Mouse (Mus musculus) embryonic facial prominence, embryonic 11.5 days (tissue): Measurements from ENCODE around the gene Zfp106. TPM values are rescaled to one million over a fixed set of nuclear protein-coding genes. Genes with fewer than 3 reads are reported as not detected.

ENCODE experiments used
- ATAC-seq: fragments of 200-750 bp; cut with Nextera tagmentation; replicated peaks from 2 replicates; pipeline ENCODE4 v1.8.0; 2017; ENCODE audit warnings: low read depth; ENCODE audit not compliant: insufficient number of reproducible peaks, low FRiP score, low TSS enrichment
- DNase-seq: peaks from one replicate; pipeline ENCODE4 v3.0.0-alpha.2; 2015; ENCODE audit warnings: low spot score
- H3K27ac ChIP-seq: fragments of 300-500 bp; sonication (generic); replicated peaks from 2 replicates; pipeline ENCODE4 v1.5.1; 2014; ENCODE audit warnings: mild to moderate bottlenecking, low read depth, low read length, control low read depth
- H3K27me3 ChIP-seq: fragments of 300-500 bp; sonication (generic); 2 replicates; pipeline ENCODE4 v1.6.1; 2014; ENCODE audit warnings: mild to moderate bottlenecking, low read length, moderate library complexity, mixed read lengths; ENCODE audit not compliant: control insufficient read depth, insufficient read depth
- H3K36me3 ChIP-seq: fragments of 300-500 bp; sonication (generic); replicated peaks from 2 replicates; pipeline ENCODE4 v1.6.1; 2014; ENCODE audit warnings: low read depth, mild to moderate bottlenecking, low read length, moderate library complexity, mixed read lengths; ENCODE audit not compliant: control insufficient read depth, insufficient read depth
- H3K4me1 ChIP-seq: fragments of 300-500 bp; sonication (generic); 2 replicates; pipeline ENCODE4 v1.6.1; 2014; ENCODE audit warnings: low read length, mixed read lengths; ENCODE audit not compliant: control insufficient read depth, insufficient read depth
- H3K4me2 ChIP-seq: fragments of 300-500 bp; sonication (generic); 2 replicates; pipeline ENCODE4 v1.6.1; 2014; ENCODE audit warnings: low read depth, mild to moderate bottlenecking, control low read depth, low read length, moderate library complexity
- H3K4me3 ChIP-seq: fragments of 300-500 bp; sonication (generic); 2 replicates; pipeline ENCODE4 v1.5.1; 2014; ENCODE audit warnings: low read depth, low read length, control low read depth
- H3K9ac ChIP-seq: fragments of 300-500 bp; sonication (generic); replicated peaks from 2 replicates; pipeline ENCODE4 v1.6.1; 2014; ENCODE audit warnings: mild to moderate bottlenecking, control low read depth, low read length
- H3K9me3 ChIP-seq: fragments of 300-500 bp; sonication (generic); replicated peaks from 2 replicates; pipeline ENCODE4 v1.6.1; 2016; ENCODE audit warnings: mild to moderate bottlenecking, low read length, inconsistent platforms, mixed read lengths; ENCODE audit not compliant: control insufficient read depth
- WGBS: fragments of 180-500 bp; shearing (Covaris S2); extraction: QIAGEN DNeasy Blood & Tissue Kit; methylation state at CpG from one replicate; pipeline ENCODE4 v1.1.7; 2014; 5-methylcytosine and 5-hydroxymethylcytosine counted together
- polyA plus RNA-seq: library from polyadenylated mRNA; unstranded; fragments of >200 nt; fragmentation: Nextera tagmentation; extraction: Ambion mirVana; gene quantifications from 2 replicates; pipeline ENCODE4 v1.2.1, GENCODE M21; 2014

Zfp106 gene
- polyA plus RNA-seq, 1 experiment from 2014 or later, result 59.2 TPM

- ATAC-seq (no peak), DNase-seq (no peak)
- H3K4me3 ChIP-seq, result no peak overlapping the region
- H3K4me1 ChIP-seq, result no peaks in the 10 kb centered on the region
- H3K27me3 ChIP-seq, result no peaks in the 10 kb centered on the region
- no peak overlapping the region for H3K9ac ChIP-seq
- no peak overlapping the region for H3K27ac ChIP-seq
- WGBS, result 76% methylated on average over 3 of the region's 3 CpGs
- H3K36me3 ChIP-seq, result peaks cover 3% of the 10 kb centered on the region; the same call in 1 of the 2 replicates
- H3K4me2 ChIP-seq, result no peak overlapping the region
- no peaks in the 10 kb centered on the region for H3K9me3 ChIP-seq
These were observed 61.0 kb downstream of the Zfp106 start for GRCm38 (mm10) chr2:120502605-120502990.

- Histone ChIP-seq H3K36me3 (peaks cover 3% of the 10 kb centered on the region; the same call in 1 of the 2 replicates), H3K4me2 (no peak overlapping the region), H3K27me3 (no peaks in the 10 kb centered on the region), H3K9ac (no peak overlapping the region), H3K27ac (no peak overlapping the region), H3K4me3 (no peak overlapping the region), H3K9me3 (no peaks in the 10 kb centered on the region), H3K4me1 (no peaks in the 10 kb centered on the region)
- ATAC-seq (no peak), DNase-seq (no peak)
- 72% methylated on average over 13 of the region's 13 CpGs for WGBS
These were observed 61.6 kb downstream of the Zfp106 start for GRCm38 (mm10) chr2:120501931-120502604.

- Histone ChIP-seq H3K36me3 (peaks cover 3% of the 10 kb centered on the region; the same call in 1 of the 2 replicates), H3K4me3 (no peak overlapping the region), H3K4me2 (no peak overlapping the region), H3K27me3 (no peaks in the 10 kb centered on the region), H3K27ac (no peak overlapping the region), H3K9ac (no peak overlapping the region), H3K4me1 (no peaks in the 10 kb centered on the region), H3K9me3 (no peaks in the 10 kb centered on the region)
- WGBS, result 46% methylated on average over 17 of the region's 17 CpGs
- DNase-seq (no peak), ATAC-seq (no peak)
These were observed 62.3 kb downstream of the Zfp106 start for GRCm38 (mm10) chr2:120501136-120501918.

GRCm38 (mm10) chr2:120499971-120500471 is 63.6 kb downstream of the Zfp106 start:
- no peaks in the 10 kb centered on the region for H3K36me3 ChIP-seq
- H3K27ac ChIP-seq, result no peak overlapping the region
- H3K4me3 ChIP-seq, result no peak overlapping the region
- DNase-seq (no peak), ATAC-seq (no peak)
- 0 out of 2 replicates have a peak overlapping the region, but pooled peaks have one; percentile 11 for H3K9ac ChIP-seq
- no peak overlapping the region for H3K4me2 ChIP-seq
- WGBS, result 75% methylated on average over 6 of the region's 6 CpGs
- no peaks in the 10 kb centered on the region for H3K4me1 ChIP-seq
- H3K27me3 ChIP-seq, result no peaks in the 10 kb centered on the region
- no peaks in the 10 kb centered on the region for H3K9me3 ChIP-seq

- H3K27me3 ChIP-seq, result no peaks in the 10 kb centered on the region
- ATAC-seq (no peak), DNase-seq (no peak)
- no peak overlapping the region for H3K4me3 ChIP-seq
- 82% methylated on average over 3 of the region's 3 CpGs for WGBS
- H3K9me3 ChIP-seq, result no peaks in the 10 kb centered on the region
- no peaks in the 10 kb centered on the region for H3K36me3 ChIP-seq
- H3K27ac ChIP-seq, result no peak overlapping the region
- no peaks in the 10 kb centered on the region for H3K4me1 ChIP-seq
- H3K9ac ChIP-seq, result no peak overlapping the region
- H3K4me2 ChIP-seq, result no peak overlapping the region
These were observed 67.1 kb downstream of the Zfp106 start for GRCm38 (mm10) chr2:120496511-120496910.

GRCm38 (mm10) chr2:120493254-120493653 is 70.4 kb downstream of the Zfp106 start:
- no peak for ATAC-seq
- Histone ChIP-seq H3K27me3 (no peaks in the 10 kb centered on the region), H3K4me2 (no peak overlapping the region), H3K9me3 (no peaks in the 10 kb centered on the region), H3K4me1 (no peaks in the 10 kb centered on the region), H3K9ac (no peak overlapping the region), H3K36me3 (no peaks in the 10 kb centered on the region), H3K4me3 (no peak overlapping the region), H3K27ac (no peak overlapping the region)
- no peak for DNase-seq
- 42% methylated on average over 4 of the region's 4 CpGs for WGBS

GRCm38 (mm10) chr2:120484241-120484640 is 79.4 kb downstream of the Zfp106 start:
- Histone ChIP-seq H3K36me3 (no peaks in the 10 kb centered on the region), H3K9me3 (no peaks in the 10 kb centered on the region)

More at GRCm38 (mm10) chr2:120484241-120484640, 79.4 kb downstream of the Zfp106 start:
- no peaks in the 10 kb centered on the region for H3K4me1 ChIP-seq
- no peak for DNase-seq
- no peak overlapping the region for H3K4me3 ChIP-seq
- ATAC-seq, result no peak
- 89% methylated on average over 3 of the region's 3 CpGs for WGBS
- no peaks in the 10 kb centered on the region for H3K27me3 ChIP-seq
- no peak overlapping the region for H3K9ac ChIP-seq
- no peak overlapping the region for H3K27ac ChIP-seq
- no peak overlapping the region for H3K4me2 ChIP-seq
